Mouse (Mus musculus): ENCODE data around the gene Gjd3. TPM values are rescaled to one million over a fixed set of nuclear protein-coding genes. Genes with fewer than 3 reads are reported as not detected.

The Gjd3 gene
- total and polyA plus RNA-seq, 2 experiments from 2014 or later, result 1.4 to 2.7 TPM

DNA sequence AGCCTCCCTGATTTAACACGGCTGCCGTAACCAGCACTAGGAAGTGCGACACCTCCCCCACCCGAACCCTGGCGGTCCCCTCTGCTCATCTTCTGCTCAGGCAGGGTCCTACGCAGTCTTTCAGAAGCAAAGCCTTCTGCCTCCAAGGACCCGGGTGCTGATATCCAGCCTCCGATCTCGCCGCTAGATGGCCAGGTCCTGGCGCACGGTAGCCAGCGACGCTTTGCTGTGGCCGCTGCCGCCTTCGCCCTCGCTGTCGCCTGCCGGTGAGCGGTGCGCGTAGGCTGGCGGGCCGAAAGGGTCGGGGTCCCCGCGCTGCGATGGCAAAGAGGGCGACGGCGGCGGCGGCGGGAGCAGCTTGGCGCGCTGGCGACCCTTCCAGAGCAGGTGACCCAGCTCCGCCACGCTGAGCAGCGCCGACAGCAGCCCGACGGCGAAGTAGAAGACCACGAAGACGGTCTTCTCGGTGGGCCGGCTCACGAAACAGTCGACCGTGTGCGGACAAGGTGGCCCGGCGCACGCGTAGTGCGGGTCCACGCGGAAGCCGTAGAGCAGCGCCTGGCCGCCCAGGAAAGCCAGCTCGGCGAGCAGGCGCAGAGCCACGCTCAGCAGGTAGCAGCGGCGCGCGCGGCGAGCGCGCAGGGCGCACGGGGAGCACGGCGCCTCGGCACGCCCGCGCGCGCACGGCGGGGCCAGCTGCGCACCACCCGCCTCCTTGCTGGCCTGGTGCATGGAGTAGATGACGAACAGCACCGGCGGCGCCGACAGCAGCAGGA, 631 bp downstream of the Gjd3 start:
- DNase-seq (peak; percentile 87), ATAC-seq (peak; percentile 90)
- H3K27me3 ChIP-seq (ENCODE audit: insufficient read depth, low read length), result no peaks in the 10 kb centered on the region
- H3K36me3 ChIP-seq (ENCODE audit: insufficient read depth), result no peaks in the 10 kb centered on the region
- peak overlapping the region; percentile 72 for H3K4me2 ChIP-seq (ENCODE audit: low read depth)
- H3K9me3 ChIP-seq (ENCODE audit: low read length), result no peaks in the 10 kb centered on the region
- WGBS, result 2% methylated on average over 94 of the region's 94 CpGs
- peak overlapping the region; percentile 69 for H3K4me3 ChIP-seq (ENCODE audit: low read depth, low read length)
- H3K9ac ChIP-seq, result peak overlapping the region; percentile 73
- no peaks in the 10 kb centered on the region; the same call in 1 of the 2 replicates for H3K4me1 ChIP-seq (ENCODE audit: insufficient read depth)
- H3K27ac ChIP-seq (ENCODE audit: low read depth, low read length), result peak overlapping the region; percentile 86
- peak; percentile 82 for TF ChIP-seq CTCF (IDR thresholded peaks at IDR 0.05; ENCODE audit: low read depth)

DNA sequence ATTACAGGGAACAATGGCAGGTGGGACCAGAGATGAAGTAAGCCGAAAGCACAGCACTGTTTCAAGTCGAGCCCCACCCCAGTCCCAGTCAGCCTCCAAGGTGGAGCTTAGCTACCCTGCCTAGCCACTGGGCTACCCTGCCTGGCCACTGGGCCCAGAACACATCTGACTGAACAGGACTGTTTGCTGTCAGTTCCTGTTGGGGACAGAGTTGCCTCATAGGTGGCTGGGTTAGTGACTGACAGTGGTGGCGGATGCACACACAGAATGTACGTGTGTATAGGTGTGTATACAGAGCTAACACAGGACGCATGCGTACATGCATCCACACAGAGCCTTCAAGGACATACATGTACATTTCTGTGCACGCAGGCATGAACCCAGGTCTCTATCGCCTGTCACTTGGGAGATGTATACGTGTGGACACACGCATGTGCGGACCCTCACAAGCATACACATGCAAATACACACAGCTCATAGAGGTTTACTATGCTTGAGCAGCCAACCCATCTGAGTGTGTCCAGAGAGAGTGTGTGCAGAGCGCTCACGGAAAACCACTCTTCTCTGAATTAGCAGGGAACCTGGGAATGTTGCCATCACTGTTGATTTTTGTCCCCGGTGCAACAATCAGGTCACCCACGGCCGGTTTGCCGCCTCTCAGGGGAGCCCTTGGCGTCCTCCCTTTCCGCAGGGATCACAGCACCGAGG, 1.4 kb downstream of the Gjd3 start:
- peak; percentile 21 for ATAC-seq

DNA sequence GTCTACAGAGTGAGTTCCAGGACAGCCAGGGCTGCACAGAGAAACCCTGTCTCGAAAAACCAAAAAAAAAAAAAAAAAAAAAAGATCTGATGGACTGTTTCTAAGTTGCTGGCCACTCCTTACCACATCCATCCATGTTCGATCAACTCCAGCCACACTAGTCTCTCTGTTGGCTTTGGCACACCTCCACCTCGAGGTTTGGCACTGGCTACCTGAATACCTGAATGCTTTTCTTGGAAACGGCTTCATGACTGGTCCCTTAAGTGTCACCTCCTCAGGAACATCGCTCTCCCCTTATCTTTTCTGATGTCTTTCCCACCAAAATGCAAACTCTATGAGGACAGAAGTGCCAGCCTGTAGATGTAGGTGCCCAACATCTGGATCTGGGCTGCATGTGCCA, 3.5 kb downstream of the Gjd3 start:
- TF ChIP-seq CTCF (IDR thresholded peaks at IDR 0.05; ENCODE audit: low read depth), result no peak
- Histone ChIP-seq H3K27ac (ENCODE audit: low read depth, low read length) (no peak overlapping the region), H3K4me3 (ENCODE audit: low read depth, low read length) (no peak overlapping the region), H3K4me1 (ENCODE audit: insufficient read depth) (no peaks in the 10 kb centered on the region; the same call in 1 of the 2 replicates), H3K27me3 (ENCODE audit: insufficient read depth, low read length) (no peaks in the 10 kb centered on the region), H3K9ac (no peak overlapping the region), H3K4me2 (ENCODE audit: low read depth) (no peak overlapping the region), H3K36me3 (ENCODE audit: insufficient read depth) (no peaks in the 10 kb centered on the region), H3K9me3 (ENCODE audit: low read length) (no peaks in the 10 kb centered on the region)
- ATAC-seq (no peak), DNase-seq (no peak)
- WGBS, result 82% methylated on average over 4 of the region's 5 CpGs

More for the DNA sequence above, 1.4 kb downstream of the Gjd3 start:
- Histone ChIP-seq H3K4me2 (ENCODE audit: low read depth) (peak overlapping the region; percentile 72), H3K27ac (ENCODE audit: low read depth, low read length) (peak overlapping the region; percentile 86), H3K4me3 (ENCODE audit: low read depth, low read length) (peak overlapping the region; percentile 69), H3K27me3 (ENCODE audit: insufficient read depth, low read length) (no peaks in the 10 kb centered on the region), H3K36me3 (ENCODE audit: insufficient read depth) (no peaks in the 10 kb centered on the region), H3K4me1 (ENCODE audit: insufficient read depth) (no peaks in the 10 kb centered on the region; the same call in 1 of the 2 replicates), H3K9ac (peak overlapping the region; percentile 73), H3K9me3 (ENCODE audit: low read length) (no peaks in the 10 kb centered on the region)
- no peak for DNase-seq
- WGBS, result 30% methylated on average over 20 of the region's 20 CpGs
- TF ChIP-seq CTCF (IDR thresholded peaks at IDR 0.05; ENCODE audit: low read depth), result no peak

DNA sequence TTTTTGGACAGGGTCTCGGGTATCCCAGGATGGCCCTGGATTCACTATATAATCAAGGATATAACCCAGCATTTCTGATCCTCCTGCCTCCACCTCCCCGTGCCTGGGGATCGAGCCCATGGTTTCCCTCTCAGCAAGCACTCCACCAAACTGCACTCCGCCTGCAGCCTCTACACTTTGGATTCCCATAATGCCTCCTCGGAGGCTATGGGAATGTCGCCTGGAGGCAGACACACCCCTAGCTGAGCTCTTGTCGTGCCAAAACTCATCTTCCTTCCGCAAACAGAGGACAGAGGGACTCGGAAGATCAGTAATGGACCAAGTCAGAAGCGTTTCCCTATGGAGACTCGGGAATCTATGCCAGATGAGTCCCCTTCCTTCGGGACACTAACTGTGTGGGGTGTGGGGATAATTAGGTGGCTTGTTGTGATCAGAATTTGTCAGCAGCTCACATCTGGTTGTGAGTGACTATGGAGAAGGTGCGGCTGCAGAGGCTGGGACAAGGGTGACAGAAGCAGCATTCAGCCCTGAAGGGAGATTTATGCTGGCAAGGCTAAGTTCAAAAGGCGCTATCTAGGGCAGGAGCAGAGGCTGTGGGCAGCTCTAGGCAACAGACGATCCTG, 4.2 kb downstream of the Gjd3 start:
- ATAC-seq (no peak), DNase-seq (no peak)
- Histone ChIP-seq H3K4me3 (ENCODE audit: low read depth, low read length) (no peak overlapping the region), H3K4me2 (ENCODE audit: low read depth) (no peak overlapping the region), H3K27me3 (ENCODE audit: insufficient read depth, low read length) (no peaks in the 10 kb centered on the region), H3K36me3 (ENCODE audit: insufficient read depth) (peaks cover 2% of the 10 kb centered on the region; the same call in 1 of the 2 replicates), H3K9me3 (ENCODE audit: low read length) (no peaks in the 10 kb centered on the region), H3K9ac (no peak overlapping the region), H3K27ac (ENCODE audit: low read depth, low read length) (no peak overlapping the region), H3K4me1 (ENCODE audit: insufficient read depth) (no peaks in the 10 kb centered on the region; the same call in 1 of the 2 replicates)
- no peak for TF ChIP-seq CTCF (IDR thresholded peaks at IDR 0.05; ENCODE audit: low read depth)
- 69% methylated on average over 15 of the region's 15 CpGs for WGBS

DNA sequence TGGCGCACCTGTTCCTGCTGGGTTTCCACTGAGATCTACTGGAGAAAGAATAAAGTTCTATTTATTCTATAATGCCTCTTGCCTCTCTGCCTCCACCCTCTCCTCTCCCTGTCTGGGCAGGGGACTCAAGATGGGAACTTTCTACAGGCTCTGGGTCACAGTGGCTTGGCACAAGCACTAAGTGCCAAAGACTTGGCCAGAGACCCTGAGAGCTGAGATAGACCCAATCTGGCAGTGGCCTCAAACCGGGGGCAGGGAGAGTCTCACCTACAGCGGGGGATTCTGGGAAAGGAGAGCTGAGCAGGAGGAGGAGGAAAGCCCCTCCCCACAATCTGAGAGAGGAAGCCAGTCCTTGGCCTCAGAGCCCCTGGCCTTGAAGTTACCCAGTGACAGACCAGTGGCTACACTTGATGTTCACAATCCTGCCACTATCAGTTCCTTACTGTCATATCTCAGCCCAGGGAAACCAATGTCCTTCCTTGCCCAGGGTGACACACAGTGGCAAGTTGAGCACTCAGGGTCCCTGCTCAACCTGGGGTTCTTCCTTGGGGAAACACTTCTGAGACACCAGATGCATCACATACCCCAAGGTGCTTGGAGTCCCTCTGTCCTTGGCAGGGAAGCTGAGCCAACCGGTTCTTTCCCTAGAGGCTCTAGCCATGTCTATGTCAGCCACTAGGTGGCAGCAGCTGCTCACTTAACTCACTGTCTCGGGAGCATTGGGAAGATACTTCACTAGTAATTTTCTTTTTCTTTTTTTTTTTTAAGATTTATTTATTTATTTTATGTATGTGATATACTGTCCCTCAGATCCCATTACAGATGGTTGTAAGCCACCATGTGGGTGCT, 7.7 kb downstream of the Gjd3 start:
- peak; percentile 90 for DNase-seq
- peaks cover 13% of the 10 kb centered on the region; the same call in 1 of the 2 replicates for H3K36me3 ChIP-seq (ENCODE audit: insufficient read depth)
- no peaks in the 10 kb centered on the region for H3K9me3 ChIP-seq (ENCODE audit: low read length)
- 53% methylated on average over 5 of the region's 5 CpGs for WGBS
- no peak overlapping the region for H3K4me2 ChIP-seq (ENCODE audit: low read depth)
- H3K9ac ChIP-seq, result no peak overlapping the region
- peak; percentile 72; the same call in 1 of the 2 replicates for ATAC-seq
- H3K4me3 ChIP-seq (ENCODE audit: low read depth, low read length), result no peak overlapping the region
- H3K4me1 ChIP-seq (ENCODE audit: insufficient read depth), result peaks cover 12% of the 10 kb centered on the region; the same call in 1 of the 2 replicates
- no peaks in the 10 kb centered on the region for H3K27me3 ChIP-seq (ENCODE audit: insufficient read depth, low read length)
- H3K27ac ChIP-seq (ENCODE audit: low read depth, low read length), result no peak overlapping the region
- peak; percentile 89 for TF ChIP-seq CTCF (IDR thresholded peaks at IDR 0.05; ENCODE audit: low read depth)

DNA sequence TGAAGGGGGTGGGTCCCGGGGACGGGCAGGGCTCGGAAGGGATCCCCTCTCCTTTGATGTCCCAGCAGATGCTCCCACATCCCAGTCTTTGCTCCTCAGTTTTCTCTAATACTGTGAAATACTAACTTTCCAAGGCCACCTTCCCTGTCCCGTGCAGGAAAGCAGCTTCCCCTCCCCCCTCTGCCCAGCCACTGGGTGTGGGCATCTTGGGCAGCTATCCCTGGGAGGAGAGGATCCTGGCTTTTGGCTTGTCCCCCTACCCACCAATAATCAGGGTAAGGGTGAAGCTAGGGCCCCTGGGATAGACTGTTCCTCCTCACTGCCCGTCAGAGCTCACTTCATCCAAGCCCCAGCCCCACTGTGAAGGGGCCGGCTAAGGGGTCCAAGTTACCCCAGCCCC, 8.6 kb downstream of the Gjd3 start:
- TF ChIP-seq CTCF (IDR thresholded peaks at IDR 0.05; ENCODE audit: low read depth), result no peak
- H3K4me2 ChIP-seq (ENCODE audit: low read depth), result no peak overlapping the region
- no peaks in the 10 kb centered on the region for H3K27me3 ChIP-seq (ENCODE audit: insufficient read depth, low read length)
- peaks cover 19% of the 10 kb centered on the region for H3K4me1 ChIP-seq (ENCODE audit: insufficient read depth)
- WGBS, result 81% methylated on average over 6 of the region's 6 CpGs
- no peak overlapping the region for H3K9ac ChIP-seq
- H3K4me3 ChIP-seq (ENCODE audit: low read depth, low read length), result no peak overlapping the region
- peaks cover 13% of the 10 kb centered on the region; the same call in 1 of the 2 replicates for H3K36me3 ChIP-seq (ENCODE audit: insufficient read depth)
- no peak overlapping the region for H3K27ac ChIP-seq (ENCODE audit: low read depth, low read length)
- no peak for DNase-seq
- H3K9me3 ChIP-seq (ENCODE audit: low read length), result no peaks in the 10 kb centered on the region
- ATAC-seq, result no peak

All from forebrain, postnatal 0 days (tissue).